Mouse (Mus musculus) T-cell, adult 2 months (primary cell): ENCODE results near the gene Olfr967.
"Not testable (repeated sequence)": the region's sequence is repeated elsewhere in the genome, so short reads cannot be mapped to it uniquely, and the experiment has no call there.

Experiments used
- DNase-seq: peaks from one replicate; pipeline ENCODE4 v3.0.0; 2022; ENCODE audit warnings: low spot score

The Olfr967 gene

DNA sequence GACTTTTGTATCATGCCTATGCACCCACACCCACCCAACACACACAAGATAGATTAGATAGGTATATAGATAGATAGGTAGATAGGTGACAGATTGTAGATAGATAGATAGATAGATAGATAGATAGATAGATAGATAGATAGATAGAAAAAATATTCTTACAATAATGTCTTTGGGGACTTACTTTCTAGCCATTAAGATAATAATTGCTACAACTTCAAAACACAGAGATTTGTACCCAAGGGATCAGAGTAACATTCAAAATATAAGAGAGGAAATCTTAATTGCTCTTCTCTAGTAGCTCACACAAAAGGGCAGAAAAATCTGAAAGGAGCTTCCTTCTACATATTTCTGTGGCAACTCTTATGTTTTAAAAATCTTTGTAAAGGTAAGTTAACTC, at the start of gene Olfr967:
TSS of gene Olfr967 (plus strand) at position 301 of the 400 bp plus-strand sequence.
- no peak for DNase-seq

DNA sequence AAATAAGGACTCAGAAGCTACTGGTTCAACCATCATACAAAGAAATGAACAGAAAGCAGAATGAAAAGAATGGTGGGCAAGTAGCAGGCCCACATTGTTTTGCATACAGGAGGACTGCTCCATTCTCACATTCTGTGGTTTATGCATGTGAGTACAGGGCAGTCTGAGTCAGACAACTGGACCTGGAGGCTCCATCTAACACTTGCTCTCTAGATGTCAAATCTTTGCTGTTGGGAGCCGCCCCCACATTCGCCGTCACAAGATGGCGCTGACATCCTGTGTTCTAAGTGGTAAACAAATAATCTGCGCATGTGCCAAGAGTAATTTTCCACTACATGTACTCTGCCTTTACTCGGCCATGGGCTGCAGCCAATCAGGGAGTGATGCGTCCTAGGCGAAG, 44.9 kb upstream of the Olfr967 start:
- not testable (repeated sequence) for DNase-seq

GRCm38 (mm10) chr9:39707017-39707416, 39.0 kb upstream of the Olfr967 start, which contains the start of gene Olfr149:
Olfr149 (minus strand) TSS chr9:39707117.
- DNase-seq, result no peak

- DNase-seq, result no peak
These were observed 37.1 kb upstream of the Olfr967 start for GRCm38 (mm10) chr9:39708958-39709357.

DNA sequence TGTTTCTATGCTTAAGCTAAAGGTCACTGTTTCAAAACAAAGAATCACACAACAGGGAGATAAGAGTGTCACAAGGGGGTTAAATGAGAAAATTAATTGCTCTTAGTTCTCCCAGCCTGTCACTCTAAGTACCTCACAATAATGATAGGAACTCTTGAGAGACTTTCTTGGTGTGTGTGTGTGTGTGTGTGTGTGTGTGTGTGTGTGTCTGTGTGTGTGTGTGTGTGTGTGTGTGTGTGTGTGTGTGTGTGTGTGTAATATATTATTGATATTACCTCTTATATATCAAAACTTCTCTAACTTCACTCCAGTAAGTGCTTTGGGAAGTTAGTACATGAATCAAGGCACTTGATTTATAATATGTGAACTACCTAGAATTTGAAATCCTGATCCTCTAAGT, 35.0 kb upstream of the Olfr967 start, which contains the start of gene Olfr965:
TSS of gene Olfr965 (plus strand) at position 301 of the 400 bp plus-strand sequence.
- DNase-seq, result no peak

- no peak for DNase-seq
These were observed 15.4 kb upstream of the Olfr967 start, which contains the start of gene Olfr150 for GRCm38 (mm10) chr9:39730678-39731077. Olfr150 (plus strand) TSS chr9:39730978.

DNA sequence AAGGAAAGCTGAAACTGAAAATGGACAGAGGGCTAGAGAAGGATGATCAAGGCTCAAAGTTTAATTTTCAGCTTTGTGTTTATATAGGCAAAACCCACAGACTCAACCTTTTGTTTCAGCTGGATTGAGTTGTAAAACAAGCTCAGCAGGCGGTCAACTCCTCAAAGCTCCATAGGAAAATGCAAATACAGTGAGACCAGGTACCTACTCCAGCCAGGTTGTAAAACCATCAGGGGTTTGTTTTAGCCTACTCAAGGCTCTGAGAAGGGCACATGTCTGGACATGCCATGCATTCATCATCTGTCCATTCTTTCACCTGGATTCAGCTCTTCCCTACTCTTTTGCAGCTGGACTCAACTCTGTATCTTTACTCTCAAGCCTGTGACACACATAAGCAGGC, 5.3 kb upstream of the Olfr967 start:
- no peak for DNase-seq

GRCm38 (mm10) chr9:39746428-39746827, 379 bp downstream of the Olfr967 start:
- DNase-seq, result no peak

- DNase-seq, result no peak
These were observed 37.1 kb downstream of the Olfr967 start, which contains the start of gene Olfr968 for GRCm38 (mm10) chr9:39783153-39783552. Olfr968 (minus strand) TSS chr9:39783253.

DNA sequence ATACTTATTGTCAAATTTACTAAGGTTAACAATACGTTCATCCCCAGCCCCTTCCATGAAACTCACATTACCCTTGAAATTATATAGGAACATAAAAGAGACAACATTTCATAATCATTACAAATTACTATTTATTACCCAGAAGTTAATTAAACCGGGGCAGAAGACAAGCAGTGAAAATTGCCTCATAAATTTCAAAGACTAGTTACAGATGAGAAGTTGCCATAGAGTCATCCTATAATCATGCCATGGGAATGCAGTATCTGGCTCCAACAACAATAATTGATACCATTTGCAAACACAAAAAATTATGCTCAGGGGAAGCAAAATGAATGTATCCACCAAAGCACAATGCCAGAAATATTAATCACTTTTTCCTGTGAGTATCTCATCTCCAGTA, 44.5 kb downstream of the Olfr967 start, which contains the start of gene Olfr969:
TSS of gene Olfr969 (plus strand) at position 388 of the 400 bp plus-strand sequence.
- no peak for DNase-seq
